Mouse (Mus musculus): ENCODE measurements at regions not wholly inside any gene's neighbourhood (a gene's known extent, or its start where the extent isn't known, plus 50 kb on each side); places are given as distances from the start of the nearest gene placed in this dataset.
"Not testable (repeated sequence)": the region's sequence is repeated elsewhere in the genome, so short reads cannot be mapped to it uniquely, and the experiment has no call there.

DNA sequence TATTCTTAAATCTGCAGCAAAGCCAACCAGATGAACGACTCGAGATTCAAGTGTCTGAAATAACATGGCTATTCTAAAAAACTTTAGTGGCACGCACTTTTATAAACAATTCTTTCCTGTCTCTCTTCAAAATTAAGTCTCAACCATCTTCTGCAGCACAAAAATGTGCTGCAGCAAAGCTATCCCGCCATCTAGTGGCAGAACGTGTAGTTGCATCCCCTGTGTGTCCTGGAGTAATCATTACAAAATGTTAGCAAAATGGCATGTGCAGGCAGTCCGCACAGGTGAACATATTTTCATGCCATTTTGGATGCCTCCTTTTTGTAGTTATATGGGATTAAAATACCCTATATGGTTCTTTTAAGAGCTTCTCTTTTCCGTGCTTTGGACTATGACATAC, 293.1 kb upstream of the Slc7a14 start:
- in situ Hi-C loops (cut with MseI, MboI), result loop anchor here (5.0 kb wide), 1 partner anchor 456 kb away; the partner anchor contains the start of gene Cldn11 (in 2 of the 2)

DNA sequence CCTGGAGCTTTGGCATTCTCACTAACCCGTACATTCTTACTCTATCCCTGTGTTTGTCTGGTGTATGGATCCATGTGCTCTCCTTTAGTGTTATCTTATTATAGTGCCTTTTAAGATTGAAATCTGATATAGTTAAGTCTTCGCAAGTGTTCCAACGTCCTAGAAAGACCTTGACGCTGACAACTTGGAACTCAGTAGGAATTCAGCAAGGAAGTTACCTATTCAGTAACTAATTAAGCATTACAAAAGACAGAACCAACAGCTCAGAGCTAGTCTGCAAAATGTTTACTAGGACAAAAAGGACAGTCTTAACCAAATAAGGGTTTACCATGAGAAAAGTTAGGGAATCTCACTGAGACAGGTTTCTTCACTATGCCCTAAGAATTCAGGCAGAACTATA, 286.4 kb upstream of the Slc7a14 start:
- in situ Hi-C loops (cut with MseI, MboI), result not testable (repeated sequence)

DNA sequence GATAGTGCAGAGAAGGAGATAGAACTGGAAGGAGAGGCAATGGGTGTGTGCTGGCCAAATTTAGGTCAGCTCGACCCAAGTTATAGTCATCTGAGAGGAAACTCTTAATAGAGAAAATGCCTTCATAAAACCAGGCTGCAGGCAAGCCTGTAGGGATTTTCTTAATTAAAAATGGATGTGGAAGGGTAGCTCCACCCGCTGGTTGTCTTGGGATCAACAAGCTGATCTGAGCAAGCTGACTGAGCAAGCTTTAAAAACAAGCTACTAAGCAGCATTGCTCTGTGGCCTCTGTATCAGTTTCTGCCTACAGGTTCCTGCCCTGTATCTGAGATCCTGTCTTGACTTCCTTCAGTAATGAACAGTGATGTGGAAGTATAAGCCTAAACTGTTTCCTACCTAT, 275.8 kb upstream of the Slc7a14 start:
- in situ Hi-C loops (cut with MseI, MboI), result no loop called here

DNA sequence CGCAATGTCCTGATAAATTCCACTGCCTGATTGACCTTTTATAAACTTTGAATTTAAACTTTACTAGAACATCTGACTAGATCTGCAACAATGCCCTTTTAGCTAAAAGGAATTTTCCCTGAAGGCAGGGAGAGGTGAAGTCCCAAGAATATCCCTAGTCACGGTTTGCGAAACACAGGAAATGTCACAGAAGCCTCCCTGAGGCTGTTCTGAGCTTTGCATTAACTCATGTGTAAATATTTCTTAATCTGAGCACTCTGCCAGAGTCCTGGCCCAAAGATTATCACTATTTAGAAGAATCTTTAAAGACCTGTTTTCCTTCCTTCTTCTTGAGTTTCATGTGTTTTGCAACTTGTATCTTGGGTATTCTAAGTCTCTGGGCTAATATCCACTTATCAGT, 263.7 kb upstream of the Slc7a14 start:
- in situ Hi-C loops (cut with MseI, MboI), result no loop called here

All from mouse trophoblast stem cell (cell line).